Mouse (Mus musculus) hindbrain, embryonic 14.5 days (tissue): ENCODE measurements at regions not wholly inside any gene's neighbourhood (a gene's known extent, or its start where the extent isn't known, plus 50 kb on each side); places are given as distances from the start of the nearest gene placed in this dataset.

Source experiments
- ATAC-seq: fragments of 200-750 bp; cut with Nextera tagmentation; 2 replicates; pipeline ENCODE4 v1.8.0; 2017; ENCODE audit warnings: moderate number of reproducible peaks, mild to moderate bottlenecking, moderate TSS enrichment, moderate library complexity; ENCODE audit not compliant: low FRiP score
- DNase-seq: peaks from one replicate; pipeline ENCODE4 v3.0.0-alpha.2; 2015; ENCODE audit warnings: low spot score
- H3K27ac ChIP-seq: fragments of 300-500 bp; sonication (generic); 2 replicates; pipeline ENCODE4 v1.5.1; 2014; ENCODE audit warnings: mild to moderate bottlenecking, moderate library complexity
- H3K27me3 ChIP-seq: fragments of 300-500 bp; sonication (generic); 2 replicates; pipeline ENCODE4 v1.6.1; 2014; ENCODE audit warnings: mild to moderate bottlenecking, low read length, mixed read lengths; ENCODE audit not compliant: control insufficient read depth, insufficient read depth
- H3K36me3 ChIP-seq: fragments of 300-500 bp; sonication (generic); replicated peaks from 2 replicates; pipeline ENCODE4 v1.6.1; 2014; ENCODE audit not compliant: control insufficient read depth, insufficient read depth
- H3K4me1 ChIP-seq: fragments of 300-500 bp; sonication (generic); replicated peaks from 2 replicates; pipeline ENCODE4 v1.6.1; 2014; ENCODE audit warnings: antibody characterized with exemption, low read length, mixed read lengths; ENCODE audit not compliant: control insufficient read depth, insufficient read depth
- H3K4me2 ChIP-seq: fragments of 300-500 bp; sonication (generic); replicated peaks from 2 replicates; pipeline ENCODE4 v1.6.1; 2014; ENCODE audit warnings: mild to moderate bottlenecking, moderate library complexity
- H3K4me3 ChIP-seq: fragments of 300-500 bp; sonication (generic); replicated peaks from 2 replicates; pipeline ENCODE4 v1.5.1; 2014; ENCODE audit warnings: mild to moderate bottlenecking, low read length
- H3K9ac ChIP-seq: fragments of 300-500 bp; sonication (generic); 2 replicates; pipeline ENCODE4 v1.6.1; 2014
- H3K9me3 ChIP-seq: fragments of 300-500 bp; sonication (generic); 2 replicates; pipeline ENCODE4 v1.6.1; 2016; ENCODE audit warnings: low read length; ENCODE audit not compliant: control insufficient read depth
- WGBS: fragments of 180-500 bp; shearing (Covaris S2); extraction: QIAGEN DNeasy Blood & Tissue Kit; methylation state at CpG from one replicate; pipeline ENCODE4 v1.1.7; 2014; 5-methylcytosine and 5-hydroxymethylcytosine counted together

GRCm38 (mm10) chr4:84805431-84805830, 78.7 kb upstream of the Cntln start:
- no peak overlapping the region for H3K4me2 ChIP-seq
- no peak overlapping the region for H3K27ac ChIP-seq
- 92% methylated on average over 2 of the region's 2 CpGs for WGBS
- no peak for DNase-seq
- no peak overlapping the region for H3K9ac ChIP-seq
- no peaks in the 10 kb centered on the region for H3K27me3 ChIP-seq
- no peak overlapping the region for H3K4me3 ChIP-seq
- ATAC-seq = no peak
- no peaks in the 10 kb centered on the region for H3K36me3 ChIP-seq
- H3K4me1 ChIP-seq = no peaks in the 10 kb centered on the region
- no peaks in the 10 kb centered on the region for H3K9me3 ChIP-seq

GRCm38 (mm10) chr4:84793156-84793919, 90.8 kb upstream of the Cntln start:
- no peaks in the 10 kb centered on the region for H3K9me3 ChIP-seq
- H3K4me3 ChIP-seq = no peak overlapping the region
- no peak overlapping the region for H3K27ac ChIP-seq
- H3K27me3 ChIP-seq = no peaks in the 10 kb centered on the region
- no peak overlapping the region for H3K4me2 ChIP-seq
- DNase-seq = no peak
- ATAC-seq = no peak
- no peaks in the 10 kb centered on the region for H3K4me1 ChIP-seq
- 87% methylated on average over 10 of the region's 10 CpGs for WGBS
- H3K9ac ChIP-seq = no peak overlapping the region
- H3K36me3 ChIP-seq = no peaks in the 10 kb centered on the region

- no peak overlapping the region for H3K4me2 ChIP-seq
- no peak overlapping the region for H3K9ac ChIP-seq
- 59% methylated on average over 6 of the region's 6 CpGs for WGBS
- no peak overlapping the region for H3K4me3 ChIP-seq
- H3K9me3 ChIP-seq = no peaks in the 10 kb centered on the region
- H3K4me1 ChIP-seq = no peaks in the 10 kb centered on the region
- H3K27ac ChIP-seq = no peak overlapping the region
- H3K27me3 ChIP-seq = no peaks in the 10 kb centered on the region
- no peaks in the 10 kb centered on the region for H3K36me3 ChIP-seq
- no peak for DNase-seq
- no peak for ATAC-seq
Observed at GRCm38 (mm10) chr4:84786583-84786982, 97.5 kb upstream of the Cntln start.

GRCm38 (mm10) chr4:84768161-84768560, 93.1 kb upstream of the Bnc2 start:
- Histone ChIP-seq H3K4me2 (no peak overlapping the region), H3K27ac (no peak overlapping the region)
- 50% methylated on average over 11 of the region's 11 CpGs for WGBS

GRCm38 (mm10) chr4:84766708-84767425, 91.8 kb upstream of the Bnc2 start:
- no peak overlapping the region for H3K4me2 ChIP-seq
- H3K9me3 ChIP-seq = no peaks in the 10 kb centered on the region
- no peak overlapping the region for H3K4me3 ChIP-seq
- H3K27me3 ChIP-seq = no peaks in the 10 kb centered on the region
- WGBS = 63% methylated on average over 11 of the region's 11 CpGs
- ATAC-seq (no peak), DNase-seq (no peak)
- no peaks in the 10 kb centered on the region for H3K36me3 ChIP-seq
- no peak overlapping the region for H3K27ac ChIP-seq
- no peak overlapping the region for H3K9ac ChIP-seq
- H3K4me1 ChIP-seq = no peaks in the 10 kb centered on the region

More at GRCm38 (mm10) chr4:84768161-84768560, 93.1 kb upstream of the Bnc2 start:
- no peaks in the 10 kb centered on the region for H3K9me3 ChIP-seq
- H3K36me3 ChIP-seq = no peaks in the 10 kb centered on the region
- no peak overlapping the region for H3K4me3 ChIP-seq
- H3K4me1 ChIP-seq = no peaks in the 10 kb centered on the region
- DNase-seq (peak; percentile 25), ATAC-seq (no peak)
- H3K9ac ChIP-seq = no peak overlapping the region
- H3K27me3 ChIP-seq = no peaks in the 10 kb centered on the region

- no peak for ATAC-seq
Observed at GRCm38 (mm10) chr4:84757172-84757571, 82.1 kb upstream of the Bnc2 start.

GRCm38 (mm10) chr4:84752613-84753185, 77.6 kb upstream of the Bnc2 start:
- Histone ChIP-seq H3K27ac (no peak overlapping the region), H3K36me3 (no peaks in the 10 kb centered on the region), H3K27me3 (no peaks in the 10 kb centered on the region), H3K9ac (no peak overlapping the region), H3K4me2 (no peak overlapping the region), H3K9me3 (no peaks in the 10 kb centered on the region), H3K4me3 (no peak overlapping the region), H3K4me1 (no peaks in the 10 kb centered on the region)
- 73% methylated on average over 8 of the region's 8 CpGs for WGBS
- DNase-seq (no peak), ATAC-seq (no peak)

More at GRCm38 (mm10) chr4:84757172-84757571, 82.1 kb upstream of the Bnc2 start:
- no peaks in the 10 kb centered on the region for H3K4me1 ChIP-seq
- H3K9me3 ChIP-seq = no peaks in the 10 kb centered on the region
- no peak overlapping the region for H3K4me3 ChIP-seq
- no peaks in the 10 kb centered on the region for H3K27me3 ChIP-seq
- H3K27ac ChIP-seq = no peak overlapping the region
- 91% methylated on average over 5 of the region's 5 CpGs for WGBS
- H3K4me2 ChIP-seq = no peak overlapping the region
- no peak for DNase-seq
- no peaks in the 10 kb centered on the region for H3K36me3 ChIP-seq
- H3K9ac ChIP-seq = no peak overlapping the region

- Histone ChIP-seq H3K27ac (no peak overlapping the region), H3K9me3 (no peaks in the 10 kb centered on the region), H3K4me3 (no peak overlapping the region), H3K9ac (no peak overlapping the region), H3K4me2 (no peak overlapping the region), H3K36me3 (no peaks in the 10 kb centered on the region), H3K27me3 (no peaks in the 10 kb centered on the region), H3K4me1 (no peaks in the 10 kb centered on the region)
- ATAC-seq (no peak), DNase-seq (no peak)
- WGBS = 31% methylated on average over 2 of the region's 2 CpGs
Observed at GRCm38 (mm10) chr4:84741301-84741700, 66.2 kb upstream of the Bnc2 start.

GRCm38 (mm10) chr4:84740816-84741215, 65.7 kb upstream of the Bnc2 start:
- WGBS = 86% methylated on average over 3 of the region's 3 CpGs
- ATAC-seq = no peak
- DNase-seq = no peak
- Histone ChIP-seq H3K27me3 (no peaks in the 10 kb centered on the region), H3K36me3 (no peaks in the 10 kb centered on the region), H3K4me1 (no peaks in the 10 kb centered on the region), H3K27ac (no peak overlapping the region), H3K9ac (no peak overlapping the region), H3K4me2 (no peak overlapping the region), H3K9me3 (no peaks in the 10 kb centered on the region), H3K4me3 (no peak overlapping the region)
